Mouse (Mus musculus) neural tube, embryonic 13.5 days (tissue): ENCODE data around the gene Specc1l. TPM values are rescaled to one million over a fixed set of nuclear protein-coding genes. Genes with fewer than 3 reads are reported as not detected.

Experiments used
- ATAC-seq: fragments of 200-750 bp; cut with Nextera tagmentation; 2 replicates; pipeline ENCODE4 v1.8.0; 2017; ENCODE audit warnings: low read depth, mild to moderate bottlenecking, moderate TSS enrichment, moderate library complexity
- H3K27ac ChIP-seq: fragments of 300-500 bp; sonication (generic); replicated peaks from 2 replicates; pipeline ENCODE4 v1.5.1; 2015; ENCODE audit warnings: moderate library complexity, mild to moderate bottlenecking, inconsistent platforms
- H3K27me3 ChIP-seq: fragments of 300-500 bp; sonication (generic); 2 replicates; pipeline ENCODE4 v1.6.1; 2015; ENCODE audit warnings: mild to moderate bottlenecking, inconsistent platforms
- H3K36me3 ChIP-seq: fragments of 300-500 bp; sonication (generic); 2 replicates; pipeline ENCODE4 v1.6.1; 2015; ENCODE audit warnings: mild to moderate bottlenecking, inconsistent platforms
- H3K4me1 ChIP-seq: fragments of 300-500 bp; sonication (generic); replicated peaks from 2 replicates; pipeline ENCODE4 v1.6.1; 2015; ENCODE audit warnings: inconsistent platforms
- H3K4me2 ChIP-seq: fragments of 300-500 bp; sonication (generic); 2 replicates; pipeline ENCODE4 v1.6.1; 2015; ENCODE audit warnings: inconsistent platforms, mild to moderate bottlenecking, moderate library complexity
- H3K4me3 ChIP-seq: fragments of 300-500 bp; sonication (generic); 2 replicates; pipeline ENCODE4 v1.5.1; 2015; ENCODE audit warnings: mild to moderate bottlenecking, inconsistent platforms
- H3K9ac ChIP-seq: fragments of 300-500 bp; sonication (generic); 2 replicates; pipeline ENCODE4 v1.6.1; 2015; ENCODE audit warnings: moderate library complexity, mild to moderate bottlenecking, inconsistent platforms
- H3K9me3 ChIP-seq: fragments of 300-500 bp; sonication (generic); 2 replicates; pipeline ENCODE4 v1.6.1; 2016; ENCODE audit warnings: inconsistent platforms
- WGBS: fragments of 180-500 bp; shearing (Covaris S2); methylation state at CpG from one replicate; pipeline ENCODE4 v1.1.7; 2015; 5-methylcytosine and 5-hydroxymethylcytosine counted together
- polyA plus RNA-seq: library from polyadenylated mRNA; unstranded; fragments of >200 nt; fragmentation: Nextera tagmentation; extraction: Ambion mirVana; gene quantifications from 2 replicates; pipeline ENCODE4 v1.2.1, GENCODE M21; 2015

The Specc1l gene
- polyA plus RNA-seq, 1 experiment from 2014 or later, result 28.3 TPM

- 87% methylated on average over 8 of the region's 8 CpGs for WGBS
- Histone ChIP-seq H3K27ac (peak overlapping the region; percentile 76), H3K4me3 (no peak overlapping the region), H3K36me3 (peaks cover 67% of the 10 kb centered on the region), H3K4me1 (peaks cover 33% of the 10 kb centered on the region), H3K27me3 (no peaks in the 10 kb centered on the region), H3K9me3 (no peaks in the 10 kb centered on the region), H3K4me2 (no peak overlapping the region), H3K9ac (0 out of 2 replicates have a peak overlapping the region, but pooled peaks have one; percentile 31)
- ATAC-seq, result no peak
These were observed 91.6 kb downstream of the Specc1l start for GRCm38 (mm10) chr10:75303324-75304048.

DNA sequence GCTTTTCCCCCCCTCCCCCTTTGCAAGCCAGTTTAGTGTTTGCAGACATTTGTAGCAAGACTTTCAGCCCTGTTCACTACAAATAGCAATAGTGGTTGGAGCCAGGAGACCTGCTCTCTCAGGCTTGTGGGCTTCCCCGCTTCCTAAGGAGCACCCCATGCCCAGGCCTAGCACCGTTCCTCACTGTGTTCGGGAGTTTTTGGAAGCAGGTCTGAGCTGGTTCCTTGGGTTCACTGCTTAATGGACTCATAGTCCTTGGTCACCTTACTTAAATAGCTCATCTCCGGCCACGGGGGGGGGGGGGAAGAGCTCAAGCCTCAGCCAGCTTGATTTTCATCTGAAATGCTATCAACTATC, 92.2 kb downstream of the Specc1l start:
- 90% methylated on average over 5 of the region's 5 CpGs for WGBS
- H3K9me3 ChIP-seq, result no peaks in the 10 kb centered on the region
- no peak for ATAC-seq
- no peak overlapping the region for H3K4me2 ChIP-seq
- H3K4me1 ChIP-seq, result peaks cover 31% of the 10 kb centered on the region
- no peak overlapping the region for H3K4me3 ChIP-seq
- H3K9ac ChIP-seq, result no peak overlapping the region
- H3K36me3 ChIP-seq, result peaks cover 67% of the 10 kb centered on the region
- no peaks in the 10 kb centered on the region for H3K27me3 ChIP-seq
- H3K27ac ChIP-seq, result peak overlapping the region; percentile 76

DNA sequence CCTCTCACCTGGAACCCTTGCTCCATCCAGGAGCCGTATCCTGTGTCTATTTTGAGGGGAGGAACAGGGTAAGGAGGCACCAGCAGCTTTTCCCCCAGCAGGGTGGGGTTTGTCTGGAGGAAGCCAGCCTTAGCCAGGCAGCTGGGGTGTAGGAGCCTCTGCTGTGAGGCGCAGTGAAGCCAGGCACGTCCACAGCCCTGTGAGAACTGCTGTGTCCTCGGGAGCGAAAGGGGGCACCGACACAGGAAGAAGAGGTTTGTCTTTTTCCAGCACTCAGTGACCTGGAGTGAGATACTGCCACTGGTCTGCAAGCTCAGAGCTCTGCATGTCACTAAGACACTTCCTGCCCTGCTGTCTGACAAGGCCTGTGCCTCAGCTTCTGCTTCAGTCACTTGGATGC, 92.5 kb downstream of the Specc1l start:
- 0 out of 2 replicates have a peak, but pooled peaks have one; percentile 19 for ATAC-seq
- no peak overlapping the region for H3K4me3 ChIP-seq
- no peaks in the 10 kb centered on the region for H3K27me3 ChIP-seq
- peaks cover 67% of the 10 kb centered on the region for H3K36me3 ChIP-seq
- no peaks in the 10 kb centered on the region for H3K9me3 ChIP-seq
- no peak overlapping the region for H3K9ac ChIP-seq
- peaks cover 27% of the 10 kb centered on the region for H3K4me1 ChIP-seq
- H3K27ac ChIP-seq, result peak overlapping the region; percentile 76
- 87% methylated on average over 6 of the region's 6 CpGs for WGBS
- no peak overlapping the region for H3K4me2 ChIP-seq

DNA sequence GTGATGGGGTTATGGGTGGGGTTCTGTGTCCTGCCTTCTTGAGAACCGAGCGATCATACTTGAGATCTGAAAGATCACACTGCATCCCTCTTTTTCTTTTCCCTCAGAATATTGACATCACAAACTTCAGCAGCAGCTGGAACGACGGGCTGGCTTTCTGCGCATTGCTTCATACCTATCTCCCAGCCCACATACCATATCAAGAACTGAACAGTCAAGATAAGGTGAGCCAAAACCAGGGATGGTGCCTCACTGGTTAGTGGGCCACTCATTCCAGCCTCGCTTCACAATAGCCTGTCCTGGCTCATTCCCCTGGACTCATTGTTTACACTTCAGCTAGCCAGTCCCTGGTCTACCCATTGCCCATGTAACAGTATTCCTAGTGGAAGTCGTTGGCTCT, 95.3 kb downstream of the Specc1l start:
- no peak for ATAC-seq
- Histone ChIP-seq H3K4me3 (no peak overlapping the region), H3K27me3 (no peaks in the 10 kb centered on the region), H3K36me3 (peaks cover 74% of the 10 kb centered on the region), H3K9ac (no peak overlapping the region), H3K9me3 (no peaks in the 10 kb centered on the region), H3K4me1 (peaks cover 22% of the 10 kb centered on the region), H3K27ac (no peak overlapping the region), H3K4me2 (no peak overlapping the region)
- WGBS, result 93% methylated on average over 7 of the region's 7 CpGs

DNA sequence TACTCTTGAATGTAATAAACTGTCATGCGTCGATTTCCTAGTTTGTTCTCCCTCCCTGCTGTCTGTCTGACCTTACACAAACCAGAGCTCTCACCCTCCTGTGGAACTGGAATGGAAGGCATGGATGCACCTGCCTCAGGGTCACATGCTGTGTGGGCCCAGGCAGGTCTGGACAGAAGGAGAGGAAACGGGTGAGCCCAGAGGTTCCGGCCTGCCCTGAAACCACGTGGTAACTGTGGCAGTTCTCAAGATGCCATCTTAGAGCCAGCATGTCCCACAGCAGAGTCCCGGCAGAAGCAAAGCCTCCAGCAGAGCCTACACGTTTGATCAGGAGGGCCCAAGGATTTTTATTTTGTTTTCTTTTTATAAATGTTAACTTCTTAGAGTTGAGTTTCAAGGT, 100.5 kb downstream of the Specc1l start:
- Histone ChIP-seq H3K27me3 (peaks cover 19% of the 10 kb centered on the region), H3K9me3 (no peaks in the 10 kb centered on the region), H3K4me3 (no peak overlapping the region), H3K36me3 (peaks cover 68% of the 10 kb centered on the region), H3K9ac (no peak overlapping the region), H3K27ac (no peak overlapping the region), H3K4me1 (peaks cover 15% of the 10 kb centered on the region), H3K4me2 (no peak overlapping the region)
- 84% methylated on average over 7 of the region's 7 CpGs for WGBS
- no peak for ATAC-seq

DNA sequence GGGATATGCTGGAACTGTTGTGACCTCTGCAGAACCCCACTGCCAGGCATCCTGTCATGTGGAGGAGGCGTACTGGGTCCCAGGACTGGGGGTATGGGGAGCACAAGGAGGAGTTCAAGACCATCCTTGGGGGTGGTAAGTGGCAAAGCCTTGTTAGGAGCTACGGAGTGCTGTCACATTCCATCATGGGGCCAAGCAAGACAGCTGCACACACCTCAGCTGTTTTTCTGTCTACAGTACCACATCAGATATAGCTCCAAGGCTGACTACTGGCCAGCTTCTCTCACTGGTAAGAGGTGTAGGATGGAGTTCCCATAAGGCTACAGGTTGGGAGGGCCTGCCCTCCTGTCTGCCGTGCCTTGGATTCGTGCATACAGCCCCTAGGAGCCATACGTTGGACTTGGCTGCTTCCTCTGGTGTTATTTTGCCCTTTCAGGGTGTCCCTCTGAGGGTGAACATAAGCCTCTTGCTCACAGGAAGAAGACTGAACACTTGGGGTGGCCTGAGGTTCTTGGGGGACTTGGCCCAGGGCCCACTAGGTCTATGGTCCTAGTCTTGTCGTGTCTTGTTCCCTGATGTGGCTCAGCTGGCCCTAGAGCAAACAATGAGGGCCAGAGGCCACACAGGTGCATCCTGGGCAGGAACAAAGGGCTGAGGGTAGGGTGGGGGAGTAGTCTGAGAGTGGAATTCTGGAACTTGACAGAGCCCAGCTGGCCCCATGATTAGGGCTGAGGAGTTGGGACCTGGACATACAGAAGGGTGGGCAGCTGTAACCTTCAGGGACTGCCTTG, 102.5 kb downstream of the Specc1l start:
- H3K9ac ChIP-seq, result no peak overlapping the region; the same call in 1 of the 2 replicates
- ATAC-seq, result no peak
- 70% methylated on average over 6 of the region's 6 CpGs for WGBS
- no peak overlapping the region for H3K4me2 ChIP-seq
- peaks cover 20% of the 10 kb centered on the region for H3K4me1 ChIP-seq
- peak overlapping the region; percentile 38; the same call in 1 of the 2 replicates for H3K27ac ChIP-seq
- H3K9me3 ChIP-seq, result no peaks in the 10 kb centered on the region
- peaks cover 39% of the 10 kb centered on the region for H3K27me3 ChIP-seq
- peaks cover 48% of the 10 kb centered on the region for H3K36me3 ChIP-seq
- no peak overlapping the region for H3K4me3 ChIP-seq

DNA sequence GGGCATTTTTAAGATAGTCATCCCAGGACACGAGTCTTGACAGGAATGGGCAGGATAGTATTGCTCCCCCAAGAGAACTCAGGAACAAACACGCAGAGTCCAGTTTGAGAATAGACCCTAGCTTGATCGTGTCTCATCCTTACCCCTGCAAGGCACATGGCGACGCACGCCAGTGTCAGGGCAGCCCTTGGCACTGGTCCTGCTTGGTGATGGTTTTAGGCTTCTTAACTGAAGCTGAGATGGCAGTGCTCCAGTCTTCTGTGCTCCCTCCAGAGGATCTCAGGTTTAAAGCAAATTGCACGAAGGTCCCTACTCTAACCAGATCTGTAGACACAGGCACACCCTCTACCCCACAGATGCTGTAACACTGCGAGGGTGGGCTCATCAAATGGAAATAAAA, 103.9 kb downstream of the Specc1l start:
- no peak overlapping the region for H3K4me3 ChIP-seq
- H3K4me1 ChIP-seq, result peaks cover 20% of the 10 kb centered on the region
- peaks cover 34% of the 10 kb centered on the region for H3K36me3 ChIP-seq
- no peak overlapping the region for H3K27ac ChIP-seq
- ATAC-seq, result no peak
- H3K27me3 ChIP-seq, result peaks cover 50% of the 10 kb centered on the region
- no peaks in the 10 kb centered on the region for H3K9me3 ChIP-seq
- H3K4me2 ChIP-seq, result no peak overlapping the region
- WGBS, result 73% methylated on average over 8 of the region's 8 CpGs
- H3K9ac ChIP-seq, result no peak overlapping the region

DNA sequence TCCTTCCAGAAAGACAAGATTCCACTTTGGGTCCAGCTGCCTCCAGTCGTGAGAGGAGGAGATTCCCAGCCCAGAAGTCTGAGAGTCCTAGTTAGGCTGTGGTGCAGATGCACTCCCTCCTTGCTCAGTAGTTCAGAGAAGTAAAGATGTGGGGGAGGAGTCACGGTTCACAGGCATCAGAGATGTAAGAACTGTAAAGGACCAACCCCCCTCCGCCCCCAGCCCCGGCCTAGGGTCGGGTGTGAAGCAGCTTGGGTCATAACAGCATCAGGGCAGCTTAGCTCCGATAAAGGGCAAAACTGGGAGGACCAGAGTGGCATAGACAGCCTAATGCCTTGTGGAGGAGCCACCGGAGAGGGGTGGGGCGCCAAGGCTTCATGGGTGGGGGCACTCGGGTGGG, 104.6 kb downstream of the Specc1l start:
- peaks cover 50% of the 10 kb centered on the region for H3K27me3 ChIP-seq
- peak overlapping the region; percentile 60 for H3K9ac ChIP-seq
- H3K4me1 ChIP-seq, result peaks cover 20% of the 10 kb centered on the region
- 0 out of 2 replicates have a peak overlapping the region, but pooled peaks have one; percentile 14 for H3K27ac ChIP-seq
- peak; percentile 43 for ATAC-seq
- H3K9me3 ChIP-seq, result no peaks in the 10 kb centered on the region
- H3K4me2 ChIP-seq, result peak overlapping the region; percentile 49
- peak overlapping the region; percentile 42 for H3K4me3 ChIP-seq
- 4% methylated on average over 9 of the region's 9 CpGs for WGBS
- peaks cover 27% of the 10 kb centered on the region for H3K36me3 ChIP-seq

- ATAC-seq, result no peak
- peak within 1 kb of the TSS; percentile 42 for H3K4me3 ChIP-seq
- peaks cover 20% of the 10 kb centered on the region for H3K4me1 ChIP-seq
- H3K9ac ChIP-seq, result peak within 1 kb of the TSS; percentile 60
- WGBS, result 0% methylated on average over 4 of the region's 4 CpGs
- peaks cover 50% of the 10 kb centered on the region for H3K27me3 ChIP-seq
- no peaks in the 10 kb centered on the region for H3K9me3 ChIP-seq
- peak within 1 kb of the TSS; percentile 49 for H3K4me2 ChIP-seq
- H3K36me3 ChIP-seq, result peaks cover 25% of the 10 kb centered on the region
- peak within 1 kb of the TSS; percentile 52; the same call in 1 of the 2 replicates for H3K27ac ChIP-seq
These were observed 104.8 kb downstream of the Specc1l start, which contains the start of gene Adora2a for GRCm38 (mm10) chr10:75316872-75316907. Adora2a (plus strand) TSS chr10:75316877.

DNA sequence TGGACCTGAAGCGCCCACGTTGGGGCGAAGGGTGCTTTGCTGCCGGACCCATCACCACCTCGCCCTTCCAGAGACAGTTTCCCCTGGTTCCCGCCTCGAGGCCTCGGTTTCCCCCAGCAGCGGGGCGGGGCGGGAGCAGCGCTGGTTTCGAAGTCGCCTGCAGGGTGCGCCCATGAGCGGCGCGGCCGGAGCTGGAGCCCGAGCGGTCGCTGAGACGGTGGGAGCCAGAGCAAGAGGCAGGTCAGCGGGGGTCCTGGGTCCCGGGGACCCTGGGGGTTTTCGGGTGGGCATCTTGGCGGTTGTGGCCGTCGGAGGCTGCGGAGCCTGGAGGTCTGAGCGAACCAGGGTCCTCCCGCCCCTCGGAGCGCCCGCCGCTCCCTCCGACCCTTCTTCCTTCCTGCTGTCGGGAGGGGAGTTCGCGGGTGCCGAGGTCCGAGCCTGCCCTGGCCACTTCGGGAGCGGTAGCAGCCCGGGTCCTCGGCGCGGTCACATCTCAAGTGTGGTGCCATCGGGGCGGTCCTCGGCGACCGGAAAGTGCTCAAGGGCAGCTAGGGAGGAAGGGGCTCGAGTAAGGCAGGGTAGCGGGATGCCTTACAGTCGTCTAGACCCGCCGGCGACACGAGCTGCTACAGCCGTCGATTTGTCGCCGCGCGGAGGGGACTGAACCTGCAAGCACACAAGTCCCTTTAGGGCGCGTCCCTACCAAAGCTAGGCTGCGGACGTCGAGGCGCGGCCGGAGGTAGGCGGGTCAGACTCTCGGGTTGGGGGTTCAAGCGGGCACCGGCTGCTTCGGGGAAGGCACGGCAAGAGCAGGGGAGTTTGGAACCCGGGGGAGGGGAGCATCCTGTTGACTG, 105.3 kb downstream of the Specc1l start:
- Histone ChIP-seq H3K4me1 (peaks cover 20% of the 10 kb centered on the region), H3K4me3 (peak overlapping the region; percentile 42), H3K36me3 (peaks cover 20% of the 10 kb centered on the region), H3K9me3 (no peaks in the 10 kb centered on the region), H3K27ac (peak overlapping the region; percentile 52; the same call in 1 of the 2 replicates), H3K4me2 (peak overlapping the region; percentile 49), H3K27me3 (peaks cover 50% of the 10 kb centered on the region), H3K9ac (peak overlapping the region; percentile 60)
- WGBS, result 1% methylated on average over 81 of the region's 81 CpGs
- peak; percentile 72 for ATAC-seq

- WGBS, result 86% methylated on average over 6 of the region's 6 CpGs
- H3K4me3 ChIP-seq, result peak overlapping the region; percentile 42; the same call in 1 of the 2 replicates
- H3K4me1 ChIP-seq, result peaks cover 22% of the 10 kb centered on the region
- no peak for ATAC-seq
- no peak overlapping the region for H3K27ac ChIP-seq
- 0 out of 2 replicates have a peak, but pooled peaks cover 9% of the 10 kb centered on the region for H3K36me3 ChIP-seq
- 0 out of 2 replicates have a peak overlapping the region, but pooled peaks have one; percentile 60 for H3K9ac ChIP-seq
- peak overlapping the region; percentile 49 for H3K4me2 ChIP-seq
- no peaks in the 10 kb centered on the region for H3K9me3 ChIP-seq
- H3K27me3 ChIP-seq, result peaks cover 50% of the 10 kb centered on the region
These were observed 106.3 kb downstream of the Specc1l start for GRCm38 (mm10) chr10:75318206-75318605.

- no peak overlapping the region for H3K4me3 ChIP-seq
- 66% methylated on average over 4 of the region's 4 CpGs for WGBS
- no peak overlapping the region for H3K9ac ChIP-seq
- no peaks in the 10 kb centered on the region for H3K36me3 ChIP-seq
- peaks cover 22% of the 10 kb centered on the region for H3K4me1 ChIP-seq
- no peak overlapping the region for H3K27ac ChIP-seq
- H3K9me3 ChIP-seq, result no peaks in the 10 kb centered on the region
- peaks cover 50% of the 10 kb centered on the region for H3K27me3 ChIP-seq
- no peak overlapping the region for H3K4me2 ChIP-seq
- ATAC-seq, result no peak
These were observed 108.4 kb downstream of the Specc1l start for GRCm38 (mm10) chr10:75320321-75320720.
